Mouse (Mus musculus) stomach, embryonic 15.5 days (tissue): ENCODE data around the gene Kcnj9. TPM values are rescaled to one million over a fixed set of nuclear protein-coding genes. Genes with fewer than 3 reads are reported as not detected.

Experiments used
- ATAC-seq: fragments of 200-750 bp; cut with Nextera tagmentation; 2 replicates; pipeline ENCODE4 v1.8.0; 2017; ENCODE audit warnings: low read depth, moderate number of reproducible peaks, moderate TSS enrichment; ENCODE audit not compliant: insufficient read depth, low FRiP score
- H3K27ac ChIP-seq: fragments of 300-500 bp; sonication (generic); 2 replicates; pipeline ENCODE4 v1.5.1; 2015; ENCODE audit warnings: mild to moderate bottlenecking, inconsistent platforms
- H3K27me3 ChIP-seq: fragments of 300-500 bp; sonication (generic); replicated peaks from 2 replicates; pipeline ENCODE4 v1.6.1; 2015; ENCODE audit warnings: inconsistent platforms
- H3K36me3 ChIP-seq: fragments of 300-500 bp; sonication (generic); 2 replicates; pipeline ENCODE4 v1.6.1; 2015; ENCODE audit warnings: inconsistent platforms
- H3K4me1 ChIP-seq: fragments of 300-500 bp; sonication (generic); 2 replicates; pipeline ENCODE4 v1.6.1; 2015; ENCODE audit warnings: inconsistent platforms
- H3K4me2 ChIP-seq: fragments of 300-500 bp; sonication (generic); 2 replicates; pipeline ENCODE4 v1.6.1; 2015; ENCODE audit warnings: mild to moderate bottlenecking, inconsistent platforms
- H3K4me3 ChIP-seq: fragments of 300-500 bp; sonication (generic); replicated peaks from 2 replicates; pipeline ENCODE4 v1.5.1; 2015; ENCODE audit warnings: inconsistent platforms
- H3K9ac ChIP-seq: fragments of 300-500 bp; sonication (generic); 2 replicates; pipeline ENCODE4 v1.6.1; 2015; ENCODE audit warnings: inconsistent platforms
- H3K9me3 ChIP-seq: fragments of 300-500 bp; sonication (generic); 2 replicates; pipeline ENCODE4 v1.6.1; 2016; ENCODE audit warnings: inconsistent platforms
- WGBS: fragments of 180-500 bp; shearing (Covaris S2); methylation state at CpG from one replicate; pipeline ENCODE4 v1.1.7; 2015; 5-methylcytosine and 5-hydroxymethylcytosine counted together
- polyA plus RNA-seq: library from polyadenylated mRNA; unstranded; fragments of >200 nt; fragmentation: Nextera tagmentation; extraction: Ambion mirVana; gene quantifications from 2 replicates; pipeline ENCODE4 v1.2.1, GENCODE M21; 2015

Gene Kcnj9
- polyA plus RNA-seq, 1 experiment from 2014 or later: 0.05 TPM

DNA sequence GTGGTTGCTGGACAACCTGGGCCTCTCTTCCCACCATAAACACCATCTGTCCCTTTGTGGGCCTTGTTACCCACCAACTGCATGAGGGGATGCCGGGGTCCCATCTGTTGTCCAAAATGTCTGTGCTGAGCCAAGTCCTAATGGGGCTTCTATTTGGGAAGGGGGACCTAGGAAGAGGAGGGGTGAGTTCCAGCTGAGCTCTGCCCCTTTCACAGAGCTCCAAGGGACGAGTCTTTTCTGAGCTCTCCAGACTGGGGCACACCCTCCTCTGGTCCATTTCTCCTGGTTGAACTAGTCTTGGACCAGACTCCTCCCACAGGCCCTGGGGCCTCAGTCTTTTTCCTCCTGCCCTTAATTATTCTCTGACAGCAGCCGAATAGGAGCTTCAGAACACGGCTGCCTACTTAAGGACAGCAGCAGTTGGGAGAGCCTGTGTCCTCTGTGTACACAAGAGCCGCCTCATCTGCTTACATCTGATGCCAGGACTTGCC, 9.2 kb downstream of the Kcnj9 start:
- Histone ChIP-seq H3K36me3 (no peaks in the 10 kb centered on the region), H3K4me1 (no peaks in the 10 kb centered on the region), H3K27me3 (0 out of 2 replicates have a peak, but pooled peaks cover 2% of the 10 kb centered on the region), H3K9ac (no peak overlapping the region), H3K27ac (no peak overlapping the region), H3K4me3 (no peak overlapping the region), H3K4me2 (no peak overlapping the region), H3K9me3 (no peaks in the 10 kb centered on the region)
- ATAC-seq: no peak; the same call in 1 of the 2 replicates
- 43% methylated on average over 5 of the region's 5 CpGs for WGBS

GRCm38 (mm10) chr1:172319346-172319745, 9.8 kb downstream of the Kcnj9 start:
- H3K27me3 ChIP-seq: no peaks in the 10 kb centered on the region
- H3K4me2 ChIP-seq: no peak overlapping the region
- H3K36me3 ChIP-seq: no peaks in the 10 kb centered on the region
- H3K4me3 ChIP-seq: no peak overlapping the region
- H3K27ac ChIP-seq: no peak overlapping the region
- no peaks in the 10 kb centered on the region for H3K9me3 ChIP-seq
- WGBS: 81% methylated on average over 7 of the region's 7 CpGs
- H3K4me1 ChIP-seq: no peaks in the 10 kb centered on the region
- no peak for ATAC-seq
- H3K9ac ChIP-seq: no peak overlapping the region

GRCm38 (mm10) chr1:172318424-172319035, 10.6 kb downstream of the Kcnj9 start:
- no peaks in the 10 kb centered on the region for H3K27me3 ChIP-seq
- H3K9me3 ChIP-seq: no peaks in the 10 kb centered on the region
- no peak overlapping the region for H3K27ac ChIP-seq
- ATAC-seq: 0 out of 2 replicates have a peak, but pooled peaks have one; percentile 2
- 85% methylated on average over 19 of the region's 19 CpGs for WGBS
- no peaks in the 10 kb centered on the region for H3K4me1 ChIP-seq
- no peak overlapping the region for H3K9ac ChIP-seq
- H3K36me3 ChIP-seq: no peaks in the 10 kb centered on the region
- H3K4me3 ChIP-seq: no peak overlapping the region
- H3K4me2 ChIP-seq: no peak overlapping the region

- no peaks in the 10 kb centered on the region for H3K36me3 ChIP-seq
- 75% methylated on average over 15 of the region's 15 CpGs for WGBS
- no peak overlapping the region for H3K4me3 ChIP-seq
- no peak overlapping the region for H3K4me2 ChIP-seq
- no peak for ATAC-seq
- no peak overlapping the region for H3K9ac ChIP-seq
- H3K27ac ChIP-seq: no peak overlapping the region
- H3K4me1 ChIP-seq: peaks cover 4% of the 10 kb centered on the region
- H3K9me3 ChIP-seq: no peaks in the 10 kb centered on the region
- H3K27me3 ChIP-seq: no peaks in the 10 kb centered on the region
These were observed 11.2 kb downstream of the Kcnj9 start for GRCm38 (mm10) chr1:172317946-172318345.

DNA sequence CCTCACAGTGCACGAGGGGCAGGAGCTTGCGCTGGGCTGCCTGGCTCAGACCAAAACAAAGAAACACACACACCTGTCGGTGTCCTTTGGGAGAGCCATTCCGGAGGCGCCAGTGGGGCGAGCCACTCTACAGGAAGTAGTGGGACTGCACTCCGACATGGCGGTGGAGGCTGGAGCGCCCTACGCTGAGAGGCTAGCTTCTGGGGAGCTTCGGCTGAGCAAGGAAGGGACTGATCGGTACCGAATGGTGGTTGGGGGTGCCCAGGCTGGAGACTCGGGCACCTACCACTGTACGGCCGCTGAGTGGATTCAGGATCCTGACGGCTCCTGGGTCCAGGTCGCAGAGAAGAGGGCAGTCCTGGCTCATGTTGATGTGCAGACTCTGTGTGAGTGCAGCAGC, 11.7 kb downstream of the Kcnj9 start:
- Histone ChIP-seq H3K9me3 (no peaks in the 10 kb centered on the region), H3K4me3 (no peak overlapping the region), H3K27ac (no peak overlapping the region), H3K9ac (no peak overlapping the region), H3K4me1 (peaks cover 8% of the 10 kb centered on the region), H3K36me3 (no peaks in the 10 kb centered on the region), H3K4me2 (no peak overlapping the region), H3K27me3 (no peaks in the 10 kb centered on the region)
- 75% methylated on average over 18 of the region's 18 CpGs for WGBS
- ATAC-seq: no peak

- Histone ChIP-seq H3K27me3 (no peaks in the 10 kb centered on the region), H3K4me1 (peaks cover 12% of the 10 kb centered on the region), H3K9me3 (no peaks in the 10 kb centered on the region), H3K4me3 (no peak overlapping the region), H3K36me3 (no peaks in the 10 kb centered on the region), H3K9ac (no peak overlapping the region), H3K27ac (no peak overlapping the region), H3K4me2 (no peak overlapping the region)
- 88% methylated on average over 3 of the region's 3 CpGs for WGBS
- ATAC-seq: no peak
These were observed 14.2 kb downstream of the Kcnj9 start for GRCm38 (mm10) chr1:172314911-172315310.

- H3K4me1 ChIP-seq: peaks cover 14% of the 10 kb centered on the region
- peak overlapping the region; percentile 95 for H3K4me2 ChIP-seq
- H3K4me3 ChIP-seq: 0 out of 2 replicates have a peak overlapping the region, but pooled peaks have one; percentile 70
- H3K36me3 ChIP-seq: no peaks in the 10 kb centered on the region
- no peak overlapping the region for H3K27ac ChIP-seq
- WGBS: 77% methylated on average over 10 of the region's 10 CpGs
- H3K9ac ChIP-seq: no peak overlapping the region
- no peaks in the 10 kb centered on the region for H3K27me3 ChIP-seq
- no peak for ATAC-seq
- H3K9me3 ChIP-seq: no peaks in the 10 kb centered on the region
These were observed 15.3 kb downstream of the Kcnj9 start for GRCm38 (mm10) chr1:172313613-172314411.

DNA sequence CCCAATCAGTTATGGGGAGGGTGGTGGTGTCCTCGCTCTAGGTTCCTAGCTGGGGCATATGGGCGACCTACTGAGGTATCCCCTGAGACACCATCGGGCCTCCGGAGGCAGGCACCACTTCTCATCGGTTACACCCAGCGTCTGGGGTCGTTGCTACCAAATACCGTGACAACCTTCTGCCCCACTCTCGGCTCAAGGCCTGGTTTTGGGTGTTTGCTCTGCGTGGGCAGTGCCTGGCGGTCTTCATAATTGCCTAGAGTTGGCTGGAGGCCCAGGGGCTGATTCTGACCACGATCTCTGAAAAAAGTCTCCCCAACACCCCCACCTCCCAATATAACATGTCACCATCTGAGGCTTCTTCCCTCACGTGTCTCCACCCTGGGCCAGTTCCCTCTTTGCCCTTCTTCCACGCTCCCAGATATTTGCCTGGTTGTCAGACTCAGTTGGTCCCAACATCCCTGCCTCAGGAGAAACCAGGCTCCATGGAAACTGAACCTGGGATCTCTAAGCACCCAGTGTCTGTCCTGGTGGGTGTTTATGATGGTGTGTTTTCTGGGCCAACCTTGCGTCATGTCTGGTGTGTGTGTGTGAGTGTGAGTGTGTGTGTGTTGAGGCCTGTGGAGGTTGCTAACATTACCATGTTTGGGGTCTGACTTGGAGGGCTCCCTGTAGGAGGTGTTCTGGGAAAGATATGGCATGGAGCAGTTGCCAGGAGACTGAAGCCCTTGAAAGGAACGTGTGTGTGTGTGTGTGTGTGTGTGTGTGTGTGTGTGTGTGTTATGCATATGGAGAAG, 16.2 kb downstream of the Kcnj9 start:
- H3K36me3 ChIP-seq: no peaks in the 10 kb centered on the region
- H3K9me3 ChIP-seq: no peaks in the 10 kb centered on the region
- WGBS: 14% methylated on average over 16 of the region's 16 CpGs
- H3K27me3 ChIP-seq: no peaks in the 10 kb centered on the region
- peaks cover 14% of the 10 kb centered on the region for H3K4me1 ChIP-seq
- peak overlapping the region; percentile 70 for H3K4me3 ChIP-seq
- no peak for ATAC-seq
- no peak overlapping the region for H3K27ac ChIP-seq
- peak overlapping the region; percentile 95 for H3K4me2 ChIP-seq
- H3K9ac ChIP-seq: peak overlapping the region; percentile 43; the same call in 1 of the 2 replicates

- Histone ChIP-seq H3K9me3 (no peaks in the 10 kb centered on the region), H3K36me3 (no peaks in the 10 kb centered on the region), H3K4me2 (peak overlapping the region; percentile 95), H3K4me3 (peak overlapping the region; percentile 70), H3K9ac (peak overlapping the region; percentile 69), H3K4me1 (peaks cover 14% of the 10 kb centered on the region), H3K27ac (peak overlapping the region; percentile 98), H3K27me3 (no peaks in the 10 kb centered on the region)
- ATAC-seq: peak; percentile 82
- under 1% methylated on average over 41 of the region's 55 CpGs for WGBS
These were observed 17.0 kb downstream of the Kcnj9 start for GRCm38 (mm10) chr1:172311921-172312767.

GRCm38 (mm10) chr1:172311248-172311906, 17.7 kb downstream of the Kcnj9 start:
- peak overlapping the region; percentile 69 for H3K9ac ChIP-seq
- WGBS: 3% methylated on average over 23 of the region's 23 CpGs

More at GRCm38 (mm10) chr1:172311248-172311906, 17.7 kb downstream of the Kcnj9 start:
- Histone ChIP-seq H3K36me3 (no peaks in the 10 kb centered on the region), H3K4me3 (peak overlapping the region; percentile 70), H3K4me1 (peaks cover 14% of the 10 kb centered on the region), H3K27me3 (no peaks in the 10 kb centered on the region), H3K4me2 (peak overlapping the region; percentile 95), H3K27ac (peak overlapping the region; percentile 98), H3K9me3 (no peaks in the 10 kb centered on the region)
- peak; percentile 51 for ATAC-seq
